Mouse (Mus musculus) E14TG2a.4 (cell line): ENCODE results near the gene Mast4.

Experiments used
- CTCF ChIP-seq: conservative IDR thresholded peaks from 2 replicates; pipeline ENCODE4 v1.5.1; 2014; ENCODE audit warnings: low read length
- POU5F1 ChIP-seq: IDR thresholded peaks from 2 replicates; pipeline ENCODE4 v1.6.1; 2014; ENCODE audit warnings: low read length, borderline replicate concordance

DNA sequence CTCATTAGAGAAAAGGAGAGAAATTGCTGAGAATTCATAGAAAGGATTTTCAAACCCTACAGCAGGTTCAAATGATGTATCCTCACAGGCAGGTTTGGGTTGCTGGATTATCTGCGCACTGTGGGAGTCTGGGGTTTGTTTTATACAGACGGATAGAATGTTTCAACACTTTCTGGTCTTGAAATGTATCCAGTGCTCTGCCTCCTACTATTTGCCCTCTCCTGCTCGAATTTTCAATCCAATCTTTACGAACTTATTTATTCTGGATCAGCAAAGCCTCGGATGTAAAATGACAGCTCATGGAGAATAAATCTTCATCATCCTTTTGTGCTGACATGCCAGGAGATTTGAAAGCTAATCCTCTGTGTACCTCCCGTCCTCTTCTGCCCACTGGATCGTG lies 281.6 kb downstream of the Mast4 start:
- TF ChIP-seq CTCF (no peak), POU5F1 (no peak)
